Mouse (Mus musculus) midbrain, embryonic 11.5 days (tissue): Measurements from ENCODE around the gene Lcorl. TPM values are rescaled to one million over a fixed set of nuclear protein-coding genes. Genes with fewer than 3 reads are reported as not detected.
A peak's percentile ranks its signal among the peaks of the same experiment; 100 is the strongest.

ENCODE experiments used
- ATAC-seq: fragments of 200-750 bp; cut with Nextera tagmentation; 2 replicates; pipeline ENCODE4 v1.8.0; 2017; ENCODE audit warnings: moderate TSS enrichment, moderate library complexity; ENCODE audit not compliant: low FRiP score
- DNase-seq: peaks from one replicate; pipeline ENCODE4 v3.0.0; 2015; ENCODE audit warnings: low spot score; ENCODE audit errors: missing footprints
- H3K27ac ChIP-seq: fragments of 300-500 bp; sonication (generic); 2 replicates; pipeline ENCODE4 v1.5.1; 2014; ENCODE audit warnings: low read depth, low read length
- H3K27me3 ChIP-seq: fragments of 300-500 bp; sonication (generic); 2 replicates; pipeline ENCODE4 v1.6.1; 2014; ENCODE audit warnings: mild to moderate bottlenecking, low read length, moderate library complexity, mixed read lengths; ENCODE audit not compliant: control insufficient read depth, insufficient read depth
- H3K36me3 ChIP-seq: fragments of 300-500 bp; sonication (generic); 2 replicates; pipeline ENCODE4 v1.6.1; 2014; ENCODE audit warnings: mild to moderate bottlenecking, low read length, moderate library complexity, mixed read lengths; ENCODE audit not compliant: control insufficient read depth, insufficient read depth
- H3K4me1 ChIP-seq: fragments of 300-500 bp; sonication (generic); 2 replicates; pipeline ENCODE4 v1.6.1; 2014; ENCODE audit warnings: low read length; ENCODE audit not compliant: control insufficient read depth, insufficient read depth
- H3K4me2 ChIP-seq: fragments of 300-500 bp; sonication (generic); 2 replicates; pipeline ENCODE4 v1.6.1; 2014; ENCODE audit warnings: mild to moderate bottlenecking, moderate library complexity
- H3K4me3 ChIP-seq: fragments of 300-500 bp; sonication (generic); 2 replicates; pipeline ENCODE4 v1.5.1; 2014; ENCODE audit warnings: low read depth, low read length
- H3K9ac ChIP-seq: fragments of 300-500 bp; sonication (generic); 2 replicates; pipeline ENCODE4 v1.6.1; 2014; ENCODE audit warnings: low read length
- H3K9me3 ChIP-seq: fragments of 300-500 bp; sonication (generic); 2 replicates; pipeline ENCODE4 v1.6.1; 2016; ENCODE audit warnings: low read length; ENCODE audit not compliant: control insufficient read depth
- WGBS: fragments of 180-500 bp; shearing (Covaris S2); extraction: QIAGEN DNeasy Blood & Tissue Kit; methylation state at CpG from one replicate; pipeline ENCODE4 v1.1.7; 2014; 5-methylcytosine and 5-hydroxymethylcytosine counted together
- polyA plus RNA-seq: library from polyadenylated mRNA; unstranded; fragments of >200 nt; fragmentation: Nextera tagmentation; extraction: Ambion mirVana; gene quantifications from 2 replicates; pipeline ENCODE4 v1.2.1, GENCODE M21; 2014

The Lcorl gene
- polyA plus RNA-seq, 1 experiment from 2014 or later = 41.1 TPM

DNA sequence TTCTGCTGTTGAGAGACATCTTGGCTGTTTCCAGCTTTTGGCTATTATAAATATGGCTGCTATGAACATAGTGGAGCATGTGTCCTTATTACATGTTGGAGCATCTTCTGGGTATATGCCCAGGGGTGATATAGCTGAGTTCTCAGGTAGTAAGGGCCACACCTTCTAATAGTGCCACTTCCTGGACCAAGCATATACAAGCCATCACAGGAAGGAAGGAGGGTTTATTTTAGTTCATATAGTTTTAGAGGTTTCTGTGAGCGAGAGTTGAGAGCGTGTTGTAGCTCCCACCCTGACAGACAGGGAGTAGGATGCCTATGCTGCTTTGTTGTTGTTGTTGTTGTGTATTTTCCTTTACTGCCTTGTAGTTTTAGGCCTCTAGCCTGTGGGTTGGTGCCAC is 172.2 kb downstream of the Lcorl start:
- no peak overlapping the region for H3K4me3 ChIP-seq
- no peak overlapping the region for H3K9ac ChIP-seq
- ATAC-seq (no peak), DNase-seq (no peak)
- no peaks in the 10 kb centered on the region for H3K9me3 ChIP-seq
- no peak overlapping the region for H3K4me2 ChIP-seq
- H3K27me3 ChIP-seq = no peaks in the 10 kb centered on the region
- no peaks in the 10 kb centered on the region; the same call in 1 of the 2 replicates for H3K36me3 ChIP-seq
- no peaks in the 10 kb centered on the region for H3K4me1 ChIP-seq
- no peak overlapping the region for H3K27ac ChIP-seq
- WGBS = 100% methylated on average over 2 of the region's 2 CpGs

DNA sequence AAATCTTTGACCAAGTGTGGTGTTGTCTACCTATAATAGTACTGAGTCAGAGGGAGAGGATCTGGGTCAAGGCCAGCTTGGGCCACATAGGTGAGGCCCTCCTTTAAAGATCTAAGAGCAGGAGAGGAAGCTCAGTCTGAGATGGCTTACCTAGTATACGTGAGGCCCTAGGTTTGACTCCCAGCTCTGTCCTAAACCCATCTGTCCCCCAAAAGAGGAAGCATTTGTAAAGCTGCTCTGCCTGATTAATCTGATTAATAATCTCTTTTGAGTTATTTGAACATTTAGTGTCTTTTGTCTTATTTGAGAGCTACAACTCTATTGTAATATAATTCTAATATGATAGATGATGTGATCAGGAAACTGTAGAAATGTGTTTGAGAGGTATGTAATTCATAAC is 174.0 kb downstream of the Lcorl start:
- Histone ChIP-seq H3K4me2 (no peak overlapping the region), H3K4me1 (no peaks in the 10 kb centered on the region), H3K9ac (no peak overlapping the region), H3K27me3 (no peaks in the 10 kb centered on the region), H3K9me3 (no peaks in the 10 kb centered on the region), H3K36me3 (no peaks in the 10 kb centered on the region; the same call in 1 of the 2 replicates), H3K4me3 (no peak overlapping the region), H3K27ac (no peak overlapping the region)
- DNase-seq = no peak
- WGBS = 93% methylated on average over 1 of the region's 1 CpGs
- no peak for ATAC-seq

DNA sequence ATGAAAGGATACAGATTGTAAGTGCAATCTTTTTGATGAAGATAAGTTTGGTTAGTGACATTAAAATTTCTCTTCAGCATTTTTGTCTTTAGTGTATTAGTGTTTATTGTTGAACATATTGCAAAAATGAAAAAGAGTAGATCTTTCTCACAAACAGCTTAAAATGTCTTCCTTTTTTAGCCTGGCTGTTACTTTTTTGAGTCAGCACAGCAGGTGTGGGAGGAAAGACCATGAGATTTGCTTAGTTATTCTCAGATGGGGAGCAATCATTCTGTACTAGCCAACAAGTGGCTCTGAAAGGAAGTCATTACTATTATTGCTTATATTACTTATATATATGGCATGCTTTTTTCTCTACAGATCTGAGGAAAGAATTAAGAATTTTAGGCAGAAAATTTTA is 177.5 kb downstream of the Lcorl start:
- no peak overlapping the region for H3K27ac ChIP-seq
- ATAC-seq = no peak
- H3K4me1 ChIP-seq = no peaks in the 10 kb centered on the region
- H3K4me3 ChIP-seq = no peak overlapping the region
- no peak overlapping the region for H3K4me2 ChIP-seq
- no peak for DNase-seq
- H3K36me3 ChIP-seq = no peaks in the 10 kb centered on the region; the same call in 1 of the 2 replicates
- no peaks in the 10 kb centered on the region for H3K9me3 ChIP-seq
- H3K27me3 ChIP-seq = no peaks in the 10 kb centered on the region
- no peak overlapping the region for H3K9ac ChIP-seq

DNA sequence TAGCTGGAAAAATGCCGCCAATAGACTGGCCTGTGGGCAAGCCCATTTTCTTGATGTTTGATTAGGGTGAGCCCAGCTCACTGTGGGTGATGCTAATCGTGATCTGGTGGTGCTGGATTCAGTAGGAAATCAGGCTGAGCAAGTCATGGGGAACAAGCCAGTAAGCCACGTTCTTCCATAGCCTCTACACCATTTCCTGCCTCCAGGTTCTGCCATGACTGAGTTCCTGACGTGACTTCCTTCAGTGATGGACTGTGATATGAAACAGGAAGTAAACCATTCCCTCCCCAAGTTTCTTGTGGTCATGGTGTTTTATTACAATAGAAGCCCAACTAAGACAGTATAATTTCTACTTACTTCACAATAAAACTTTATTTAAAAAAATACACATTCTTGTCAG is 179.8 kb downstream of the Lcorl start:
- 84% methylated on average over 4 of the region's 4 CpGs for WGBS
- DNase-seq = no peak

DNA sequence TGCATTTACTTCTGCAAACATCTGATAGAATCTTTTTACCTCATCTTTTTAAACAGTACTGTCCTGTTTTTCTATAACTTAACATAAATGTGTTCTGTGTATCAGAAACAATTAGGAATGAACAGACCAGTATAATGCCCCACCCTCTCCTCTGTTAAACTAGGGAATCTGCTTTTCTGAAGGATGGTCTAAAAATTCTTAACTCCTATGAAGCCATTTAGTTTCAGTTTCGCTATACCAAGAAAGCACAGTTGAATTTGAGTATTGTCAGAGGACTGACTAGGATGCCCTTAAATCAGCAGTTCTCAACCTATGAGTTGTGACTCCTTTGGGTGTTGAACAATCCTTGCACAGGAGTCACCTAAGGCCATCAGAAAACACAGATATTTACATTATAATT is 182.4 kb downstream of the Lcorl start:
- no peak for ATAC-seq
- Histone ChIP-seq H3K27ac (no peak overlapping the region), H3K4me2 (no peak overlapping the region), H3K27me3 (no peaks in the 10 kb centered on the region), H3K9ac (no peak overlapping the region), H3K9me3 (no peaks in the 10 kb centered on the region), H3K36me3 (no peaks in the 10 kb centered on the region; the same call in 1 of the 2 replicates), H3K4me1 (peaks cover 2% of the 10 kb centered on the region; the same call in 1 of the 2 replicates), H3K4me3 (no peak overlapping the region)
- WGBS = 95% methylated on average over 1 of the region's 1 CpGs
- no peak for DNase-seq

More for the DNA sequence above, 179.8 kb downstream of the Lcorl start:
- ATAC-seq = no peak
- Histone ChIP-seq H3K27me3 (no peaks in the 10 kb centered on the region), H3K4me1 (no peaks in the 10 kb centered on the region), H3K9ac (no peak overlapping the region), H3K27ac (no peak overlapping the region), H3K4me2 (no peak overlapping the region), H3K4me3 (no peak overlapping the region), H3K36me3 (no peaks in the 10 kb centered on the region; the same call in 1 of the 2 replicates), H3K9me3 (no peaks in the 10 kb centered on the region)

DNA sequence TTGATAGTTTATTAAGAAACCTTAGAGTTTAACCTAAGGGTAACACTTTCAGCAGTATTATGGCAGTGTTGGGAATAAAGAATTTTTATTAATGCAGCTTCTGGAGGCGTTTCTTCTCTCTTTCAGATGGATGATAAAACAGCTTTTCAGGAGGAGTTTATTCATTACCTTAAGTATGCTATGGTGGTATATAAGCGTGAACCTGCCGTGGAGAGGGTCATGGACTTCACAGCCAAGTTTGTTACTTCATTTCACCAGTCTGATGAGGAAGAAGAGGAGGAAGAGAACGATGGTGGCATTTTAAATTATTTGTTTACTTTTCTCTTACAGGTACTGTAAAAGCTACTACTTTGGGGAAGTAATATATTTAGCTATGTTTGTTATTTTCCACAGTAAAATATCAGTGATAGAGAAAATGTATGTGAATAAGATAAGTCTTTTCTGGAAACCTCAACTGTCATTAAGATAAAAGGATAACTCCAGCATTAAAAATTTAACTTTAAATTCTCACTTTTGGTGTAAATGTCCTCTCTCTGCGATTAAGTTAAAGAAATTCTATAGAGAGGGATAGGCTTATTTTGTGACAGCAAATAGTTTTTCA is 186.4 kb downstream of the Lcorl start:
- H3K36me3 ChIP-seq = no peaks in the 10 kb centered on the region
- no peak overlapping the region for H3K27ac ChIP-seq
- H3K9ac ChIP-seq = no peak overlapping the region
- ATAC-seq (no peak), DNase-seq (no peak)
- H3K4me2 ChIP-seq = peak overlapping the region; percentile 71
- no peaks in the 10 kb centered on the region for H3K9me3 ChIP-seq
- WGBS = 54% methylated on average over 5 of the region's 5 CpGs
- H3K4me1 ChIP-seq = peaks cover 6% of the 10 kb centered on the region; the same call in 1 of the 2 replicates
- peak overlapping the region; percentile 79 for H3K4me3 ChIP-seq
- no peaks in the 10 kb centered on the region for H3K27me3 ChIP-seq

DNA sequence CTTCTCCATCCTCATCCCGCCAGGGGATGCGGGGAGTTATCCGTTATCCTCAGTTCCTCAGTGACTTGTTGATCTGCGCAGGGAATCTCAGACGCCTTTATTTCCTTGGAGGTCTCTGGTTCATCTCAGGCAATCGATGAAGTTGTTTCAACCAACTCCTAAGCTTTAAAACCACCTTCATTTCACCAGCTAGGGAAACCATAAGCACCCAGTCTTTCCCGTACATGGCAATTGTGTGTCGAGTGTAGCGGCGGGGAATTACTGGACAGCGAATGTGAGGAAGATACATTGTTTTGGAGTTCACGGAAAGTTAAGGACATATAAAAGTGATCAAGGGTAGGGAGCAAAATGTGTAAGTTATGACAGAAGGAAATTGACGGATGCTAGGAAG is 187.1 kb downstream of the Lcorl start:
- DNase-seq (peak; percentile 93), ATAC-seq (no peak)
- Histone ChIP-seq H3K4me2 (peak overlapping the region; percentile 71), H3K9ac (peak overlapping the region; percentile 85), H3K4me3 (peak overlapping the region; percentile 79), H3K27ac (peak overlapping the region; percentile 81), H3K9me3 (no peaks in the 10 kb centered on the region), H3K4me1 (peaks cover 6% of the 10 kb centered on the region; the same call in 1 of the 2 replicates), H3K27me3 (no peaks in the 10 kb centered on the region), H3K36me3 (no peaks in the 10 kb centered on the region)
- under 1% methylated on average over 13 of the region's 13 CpGs for whole genome bisulfite sequencing

DNA sequence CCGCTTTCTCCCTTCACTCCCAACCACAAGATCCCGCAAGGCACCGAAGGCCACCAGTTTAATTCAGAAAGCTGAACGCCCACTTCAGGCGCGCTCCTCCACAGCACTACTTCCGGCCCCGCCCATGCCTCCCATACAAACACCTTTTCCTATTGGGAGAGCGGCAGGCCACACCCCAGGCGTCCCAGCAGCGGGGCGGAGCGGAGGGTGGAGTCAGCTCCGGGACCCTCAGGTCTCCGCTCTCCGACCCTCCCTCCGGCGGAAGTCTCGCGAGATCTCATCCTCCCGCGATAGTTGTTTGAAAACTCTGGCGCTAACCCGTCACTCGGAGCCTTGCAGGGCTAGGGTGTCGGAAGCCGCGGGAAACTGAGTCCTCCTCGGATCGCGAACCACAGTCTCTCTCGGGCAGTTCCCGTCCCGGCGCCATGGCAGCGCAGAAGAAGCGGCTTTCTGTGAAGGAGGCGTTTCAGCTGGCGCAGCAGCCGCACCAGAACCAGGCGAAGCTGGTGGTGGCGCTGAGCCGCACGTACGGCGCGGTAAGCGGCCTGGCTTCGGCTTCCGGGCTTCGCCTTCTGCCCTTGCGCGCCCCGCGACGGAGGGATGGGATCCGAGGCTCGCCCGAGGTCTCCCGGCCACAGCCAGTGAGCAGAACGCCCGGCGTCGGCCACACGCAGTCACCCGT is 187.7 kb downstream of the Lcorl start, which contains the start of gene Ncapg:
Gene Ncapg, plus strand, starts transcription at position 322 of the 682 bp plus-strand sequence.
- peaks cover 6% of the 10 kb centered on the region; the same call in 1 of the 2 replicates for H3K4me1 ChIP-seq
- H3K27me3 ChIP-seq = no peaks in the 10 kb centered on the region
- H3K4me2 ChIP-seq = peak within 1 kb of the TSS; percentile 71
- peak within 1 kb of the TSS; percentile 85 for H3K9ac ChIP-seq
- H3K27ac ChIP-seq = peak within 1 kb of the TSS; percentile 81
- H3K4me3 ChIP-seq = peak within 1 kb of the TSS; percentile 79
- H3K36me3 ChIP-seq = no peaks in the 10 kb centered on the region
- WGBS = under 1% methylated on average over 66 of the region's 66 CpGs
- ATAC-seq = peak; percentile 100
- H3K9me3 ChIP-seq = no peaks in the 10 kb centered on the region
- peak; percentile 100 for DNase-seq

DNA sequence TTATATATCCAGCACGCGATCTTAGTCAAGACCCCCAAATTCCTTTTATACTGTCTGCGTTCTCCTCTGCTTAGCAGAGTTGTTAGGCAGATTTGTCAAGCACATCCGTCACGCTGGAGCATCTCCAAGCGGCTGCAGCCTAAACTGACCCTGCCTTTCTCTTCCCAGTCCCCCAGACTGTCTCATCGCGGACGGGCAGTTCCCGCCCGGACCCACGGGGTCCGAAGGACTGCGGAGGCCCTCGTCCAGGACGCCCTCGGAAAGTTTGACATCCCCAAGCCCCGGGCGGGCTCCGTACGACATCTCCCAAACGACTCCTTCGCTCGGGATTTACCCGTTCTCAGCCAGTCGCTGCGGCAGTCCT is 188.2 kb downstream of the Lcorl start:
- Histone ChIP-seq H3K9me3 (no peaks in the 10 kb centered on the region), H3K4me1 (peaks cover 6% of the 10 kb centered on the region; the same call in 1 of the 2 replicates), H3K4me3 (peak overlapping the region; percentile 79), H3K27me3 (no peaks in the 10 kb centered on the region), H3K36me3 (no peaks in the 10 kb centered on the region), H3K27ac (peak overlapping the region; percentile 37), H3K4me2 (peak overlapping the region; percentile 66), H3K9ac (peak overlapping the region; percentile 68)
- DNase-seq = no peak
- peak; percentile 84 for ATAC-seq
- WGBS = under 1% methylated on average over 27 of the region's 27 CpGs
